Mouse (Mus musculus) spleen, postnatal 4 days (tissue): ENCODE measurements at regions not wholly inside any gene's neighbourhood (a gene's known extent, or its start where the extent isn't known, plus 50 kb on each side); places are given as distances from the start of the nearest gene placed in this dataset.

Source experiments
- DNase-seq, 2 experiments: peaks; one replicate each; pipeline ENCODE4 v3.0.0; 2022; ENCODE audit warnings: low spot score in 2 of 2

DNA sequence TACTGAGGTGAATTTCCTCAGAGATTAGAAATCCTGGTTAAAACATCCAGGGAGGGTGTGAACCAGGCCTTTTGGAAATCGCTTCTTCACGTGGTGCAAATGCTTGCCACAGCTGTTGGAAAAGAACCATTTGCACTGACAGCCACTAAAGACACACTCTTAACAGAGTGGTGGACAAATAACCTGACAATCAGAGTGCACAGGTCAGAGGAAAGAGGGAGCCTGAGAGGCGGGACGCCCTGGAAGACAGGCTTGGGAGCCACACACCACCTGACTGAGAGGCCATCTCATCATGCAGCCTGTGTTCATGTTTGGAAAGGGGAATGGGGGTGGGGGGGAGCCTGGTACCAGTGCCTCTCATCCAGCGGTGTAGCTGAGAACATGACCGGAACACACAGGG is 87.0 kb upstream of the Gm11983 start:
- DNase-seq: no peak

DNA sequence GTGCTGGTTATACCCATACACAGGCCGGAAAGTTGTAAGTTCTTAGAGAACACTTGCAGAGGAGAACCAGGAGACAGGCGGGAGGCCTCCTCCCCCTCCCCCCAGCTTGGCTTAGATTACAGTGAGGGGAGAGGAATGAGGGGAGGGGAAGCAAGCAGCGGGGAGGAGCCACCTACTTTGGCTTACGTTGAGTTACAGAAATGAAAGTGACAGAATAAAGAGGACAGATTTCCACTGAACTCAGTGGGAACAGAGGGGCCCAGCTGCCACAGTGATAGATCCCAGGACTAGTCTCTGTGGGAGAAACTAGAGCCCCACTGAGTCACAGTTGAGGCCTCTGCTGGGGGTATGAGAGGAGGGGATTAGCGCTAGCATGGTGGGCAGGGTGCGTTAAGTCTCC is 86.5 kb upstream of the Gm11983 start:
- no peak for DNase-seq

DNA sequence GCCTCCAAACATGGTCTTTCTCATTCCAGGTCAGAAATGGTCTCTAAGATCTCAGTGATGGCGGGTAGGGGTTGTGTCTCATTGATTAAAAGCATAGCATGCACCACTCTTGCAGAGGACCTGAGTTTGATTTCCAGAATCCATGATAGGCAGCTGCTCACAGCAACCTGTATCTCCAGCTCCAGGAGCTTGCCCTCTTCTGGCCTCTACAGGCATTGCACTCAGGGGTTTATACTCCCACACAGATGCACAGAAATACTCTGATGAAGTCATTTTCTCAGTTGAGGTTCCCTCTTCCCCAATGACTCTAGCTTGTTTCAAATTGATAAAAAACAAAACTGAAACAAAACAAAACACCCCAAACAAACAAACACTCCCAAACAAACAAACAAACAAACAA is 81.1 kb upstream of the Gm11983 start:
- DNase-seq: no peak

DNA sequence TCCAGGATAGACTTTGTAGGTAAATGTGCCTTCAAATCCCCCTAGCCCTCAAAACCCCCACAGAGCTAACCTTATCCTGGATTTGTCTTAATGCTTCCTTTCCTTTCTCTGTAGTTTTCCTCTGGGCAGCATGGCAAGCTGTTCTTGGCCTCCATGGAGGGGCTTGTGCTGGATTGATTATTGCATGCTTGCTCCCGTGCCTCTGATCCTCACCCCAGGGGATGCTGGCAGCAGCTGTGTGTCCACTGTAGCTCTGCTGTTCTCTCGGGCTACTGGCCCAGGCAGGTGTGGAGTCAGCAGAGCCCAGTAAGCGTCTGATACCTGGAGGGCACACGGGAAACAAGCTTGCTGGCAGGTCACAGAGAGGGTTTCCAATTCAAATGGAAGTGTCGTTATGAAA is 68.2 kb upstream of the Gm11983 start:
- DNase-seq: no peak

DNA sequence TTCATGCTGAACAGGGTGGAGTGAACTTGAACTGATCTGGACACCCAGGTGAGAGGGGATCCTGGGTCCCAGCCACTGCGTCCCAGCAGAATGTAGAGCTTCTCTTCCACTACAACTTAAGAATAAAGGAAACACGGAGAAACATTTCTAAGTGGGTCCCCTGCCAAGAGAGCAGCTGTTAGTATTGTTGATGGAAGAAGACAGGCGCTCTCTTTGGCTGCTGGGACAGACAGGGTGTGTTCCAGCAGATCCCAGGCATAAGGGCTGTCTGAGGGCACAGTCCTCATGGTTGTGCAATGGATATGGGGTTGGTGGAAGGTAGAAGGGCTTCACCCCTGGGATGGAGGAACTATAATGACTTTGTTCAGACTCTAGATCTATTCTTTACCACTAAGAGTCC is 65.5 kb upstream of the Gm11983 start:
- no peak for DNase-seq

DNA sequence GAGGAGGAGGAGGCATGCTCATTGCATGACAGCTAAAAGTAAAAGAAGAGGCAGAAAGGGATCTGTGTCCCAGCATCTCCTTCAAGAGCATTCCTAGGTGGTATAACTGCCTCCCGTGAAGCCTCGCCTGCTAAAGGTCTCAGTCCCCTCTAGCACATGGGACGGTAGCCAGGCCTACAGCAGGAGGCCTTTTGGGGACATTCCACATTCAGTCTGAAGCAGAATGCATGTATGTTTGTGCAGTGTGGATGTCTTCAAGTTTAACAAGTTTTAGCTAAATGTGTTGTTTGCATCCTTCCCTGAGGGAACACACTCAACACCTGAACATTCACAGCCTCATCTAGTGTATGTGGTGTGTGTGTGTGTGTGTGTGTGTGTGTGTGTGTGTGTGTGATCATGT is 64.8 kb upstream of the Gm11983 start:
- no peak for DNase-seq

DNA sequence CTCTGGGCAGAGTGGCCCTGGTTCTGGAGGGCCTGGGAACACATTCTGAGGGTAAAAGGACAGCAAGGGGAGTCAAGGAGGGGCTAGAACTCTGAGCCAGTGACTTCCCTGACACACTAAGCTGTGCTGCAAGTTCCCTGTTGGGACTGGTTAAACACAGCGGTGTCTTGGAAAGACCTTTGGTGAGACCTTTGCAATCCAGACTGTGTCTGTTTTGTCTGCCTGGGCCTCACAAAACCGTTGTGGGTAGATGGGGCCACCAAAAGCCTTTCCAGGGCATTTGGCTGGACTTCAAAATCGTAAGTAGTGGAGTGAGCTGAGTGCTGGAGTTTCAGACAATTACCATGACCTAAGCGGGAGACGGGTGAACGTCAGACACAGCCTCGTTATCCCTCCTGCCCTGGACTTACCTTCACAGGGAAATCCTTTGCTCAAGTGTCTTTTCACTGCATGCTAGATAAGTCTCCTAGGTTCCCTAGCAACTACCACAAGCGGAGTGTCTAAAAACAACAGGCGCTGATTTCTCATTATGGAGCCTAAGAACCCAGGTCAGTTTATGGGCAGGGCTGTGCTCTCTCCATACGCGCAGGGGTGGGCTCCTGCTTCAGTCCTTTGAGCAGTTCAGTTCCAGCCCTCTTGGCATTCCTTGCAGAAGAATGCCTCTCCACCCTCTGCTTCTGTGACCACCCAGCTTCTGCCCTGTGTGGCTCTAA is 63.5 kb upstream of the Gm11983 start:
- no peak for DNase-seq

DNA sequence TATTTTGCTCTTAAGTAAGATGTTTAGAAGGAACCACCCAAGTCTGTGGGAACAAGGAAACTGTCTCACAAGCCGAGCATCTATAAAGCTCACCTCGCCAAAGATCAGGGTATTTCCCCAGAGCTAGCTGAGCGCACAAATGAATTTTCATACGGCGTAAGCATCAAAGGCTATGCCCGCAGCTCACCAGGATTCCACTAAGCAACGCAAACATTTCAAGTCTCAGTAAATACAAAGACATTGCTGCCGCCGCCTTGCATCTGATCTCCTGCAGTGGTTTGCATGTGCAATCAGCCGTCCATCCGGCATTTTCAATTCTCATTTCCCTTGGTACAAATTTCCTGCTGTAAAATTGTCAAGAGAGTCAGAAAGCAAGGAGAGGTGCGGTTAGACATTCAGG is 62.9 kb upstream of the Gm11983 start:
- DNase-seq: no peak

DNA sequence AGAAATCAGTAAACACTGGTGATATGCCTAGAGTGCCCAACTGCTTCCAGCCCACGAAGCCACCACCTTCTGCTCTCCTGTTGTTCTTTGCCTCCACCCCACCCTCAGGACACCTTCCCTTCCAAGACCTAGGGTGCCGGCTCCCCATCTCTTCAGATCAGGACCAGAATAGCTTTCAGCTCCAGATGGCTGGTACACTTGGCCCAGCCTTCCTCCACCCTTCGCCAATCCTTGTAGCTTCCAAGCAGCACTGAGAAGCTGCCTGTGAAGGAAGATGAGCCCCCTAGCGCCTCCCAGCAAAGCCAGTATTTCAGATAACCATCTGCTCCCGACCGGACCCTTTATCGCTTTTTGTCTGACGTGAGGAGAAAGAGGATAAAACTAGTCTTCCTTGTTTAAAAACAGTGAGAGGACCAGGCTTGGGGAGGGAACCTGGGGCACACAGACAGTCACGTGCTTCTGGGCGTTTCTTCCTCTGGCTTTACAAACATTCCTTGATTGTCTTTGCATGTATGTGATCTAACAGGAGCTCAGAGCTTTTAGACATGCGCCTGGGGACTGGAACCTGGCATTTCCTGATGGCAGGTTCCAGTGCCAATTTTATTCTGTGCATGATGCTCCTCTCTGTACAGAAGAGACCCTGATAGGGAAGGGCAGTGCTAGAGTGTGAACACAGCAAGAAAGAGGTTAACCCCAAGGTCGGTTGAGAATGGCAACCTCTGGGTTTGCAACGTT is 62.0 kb upstream of the Gm11983 start:
- no peak for DNase-seq

DNA sequence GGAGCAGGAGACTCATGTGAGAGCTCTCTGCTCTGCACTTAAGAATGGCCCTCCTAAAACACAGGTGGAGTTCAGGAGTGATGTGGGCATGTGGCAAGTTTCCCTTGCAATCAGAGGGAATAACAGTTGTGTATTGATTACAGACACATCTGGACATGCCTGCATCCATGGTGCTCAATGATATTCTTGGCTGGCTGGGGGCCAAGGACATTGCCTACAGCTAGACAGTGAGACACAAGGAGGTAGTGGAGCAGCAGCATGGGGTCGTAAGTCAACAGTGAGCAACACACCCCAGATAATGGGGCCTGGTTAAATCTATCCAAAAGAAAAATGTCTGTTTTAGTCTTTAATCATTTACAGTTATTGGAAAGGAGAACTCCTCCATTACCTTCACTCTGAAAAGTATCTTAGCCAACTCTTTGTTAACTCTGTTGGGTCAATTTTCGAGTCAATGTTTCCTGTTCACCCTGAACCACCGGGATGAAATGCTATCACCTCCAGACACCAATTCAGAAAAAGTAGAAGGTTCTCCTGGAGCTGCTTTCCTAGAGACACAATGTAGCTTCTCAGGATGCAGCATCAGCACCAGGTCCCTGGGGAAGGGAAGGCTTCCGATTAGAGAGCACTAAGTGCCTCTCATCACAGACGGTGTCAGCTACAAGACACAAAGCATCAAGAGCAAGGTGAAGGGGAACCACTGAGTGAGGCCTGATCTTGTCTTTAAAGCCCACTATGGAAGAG is 61.1 kb upstream of the Gm11983 start:
- DNase-seq: no peak

DNA sequence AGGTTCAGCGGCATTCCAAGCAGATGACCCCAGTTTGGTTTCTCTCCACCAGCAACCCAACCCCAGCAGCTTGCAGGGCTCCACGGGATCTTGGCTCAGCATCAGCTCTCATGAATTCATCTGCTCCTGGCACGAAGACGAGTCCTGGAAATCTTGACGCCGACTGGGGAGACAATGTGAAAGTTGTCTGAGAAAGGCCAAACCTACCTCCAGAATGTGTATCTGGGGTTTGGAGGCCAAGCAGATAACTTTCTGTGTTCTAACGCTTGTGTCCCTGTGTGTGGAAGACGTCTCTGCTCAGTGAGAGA is 58.3 kb upstream of the Gm11983 start:
- DNase-seq: no peak

DNA sequence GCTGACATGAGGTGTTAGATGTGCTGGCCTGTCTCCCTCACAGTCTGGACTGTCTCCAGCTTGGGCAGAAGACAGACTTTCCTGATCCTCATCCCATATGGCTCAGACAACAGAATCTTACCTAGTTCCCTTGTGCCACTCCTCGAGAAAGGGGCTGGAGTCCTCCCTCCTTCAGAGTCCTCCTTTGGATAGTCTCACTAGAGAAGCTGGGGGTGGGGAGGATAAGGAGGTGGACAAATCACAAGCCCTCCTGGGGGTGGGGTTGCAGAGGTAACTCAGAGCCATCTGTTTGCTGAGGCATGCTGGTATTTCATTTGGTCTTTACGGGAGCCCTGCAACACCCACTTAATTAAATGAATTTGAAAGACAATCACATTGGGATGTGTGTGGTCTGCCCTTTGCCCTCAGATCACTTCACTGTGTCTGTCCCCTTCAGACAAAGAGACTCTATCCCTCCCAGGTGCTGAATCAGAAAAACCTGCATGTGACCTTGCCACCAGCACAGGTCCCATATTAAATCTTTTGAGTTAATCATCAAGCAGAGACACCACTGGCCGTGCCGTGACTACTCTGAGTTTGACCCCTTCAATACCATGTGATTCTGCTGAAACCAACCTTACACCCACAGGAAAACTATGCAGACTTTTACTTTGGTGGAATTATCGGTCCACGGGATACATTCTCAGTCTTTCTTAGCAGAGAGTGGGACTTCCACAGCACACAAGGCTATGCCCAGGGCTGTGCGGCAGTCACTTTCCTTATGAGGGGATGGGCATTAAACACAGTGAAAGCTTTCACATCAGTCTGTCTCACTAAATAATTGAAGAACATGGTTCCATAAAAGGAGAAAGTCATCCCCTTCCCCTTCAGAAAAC is 57.7 kb upstream of the Gm11983 start:
- DNase-seq: no peak

DNA sequence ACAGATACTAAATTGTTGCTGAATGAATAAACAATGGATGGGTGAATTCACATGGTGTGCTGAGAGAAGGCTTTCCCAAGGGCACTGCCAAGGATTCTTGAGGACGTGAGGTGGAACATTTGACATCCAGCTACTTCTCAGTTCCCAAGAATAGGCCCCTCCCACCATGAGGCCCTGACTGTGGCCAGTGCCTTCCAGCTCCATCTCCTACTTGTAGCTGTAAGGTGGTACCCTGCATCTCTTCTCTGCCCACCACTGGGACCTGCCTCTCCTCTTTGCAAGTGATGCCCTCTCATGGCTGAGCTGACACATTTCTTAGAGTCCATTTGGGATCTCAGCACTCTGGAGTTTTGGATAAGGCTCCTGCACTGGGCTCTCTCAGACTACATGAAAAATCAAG is 56.3 kb upstream of the Gm11983 start:
- DNase-seq: no peak

DNA sequence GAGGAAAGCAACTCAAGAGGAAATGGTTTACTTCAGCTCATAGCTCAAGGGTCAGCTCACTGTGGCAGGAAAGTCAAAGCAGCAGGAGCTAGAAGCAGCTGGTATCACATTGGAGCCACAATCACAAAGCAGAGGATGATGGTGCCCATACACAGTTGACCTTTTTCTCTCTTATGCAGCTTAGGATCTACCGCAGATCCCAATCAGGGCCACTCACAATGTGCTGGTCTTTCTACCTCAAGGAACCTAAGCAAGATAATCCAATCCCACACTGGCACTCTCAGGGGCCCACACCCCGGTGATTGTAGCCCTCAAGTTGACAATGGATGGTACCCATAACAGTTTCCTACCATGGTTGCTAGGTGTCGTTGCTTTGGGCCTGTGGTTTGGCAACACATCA is 55.6 kb upstream of the Gm11983 start:
- DNase-seq: no peak

DNA sequence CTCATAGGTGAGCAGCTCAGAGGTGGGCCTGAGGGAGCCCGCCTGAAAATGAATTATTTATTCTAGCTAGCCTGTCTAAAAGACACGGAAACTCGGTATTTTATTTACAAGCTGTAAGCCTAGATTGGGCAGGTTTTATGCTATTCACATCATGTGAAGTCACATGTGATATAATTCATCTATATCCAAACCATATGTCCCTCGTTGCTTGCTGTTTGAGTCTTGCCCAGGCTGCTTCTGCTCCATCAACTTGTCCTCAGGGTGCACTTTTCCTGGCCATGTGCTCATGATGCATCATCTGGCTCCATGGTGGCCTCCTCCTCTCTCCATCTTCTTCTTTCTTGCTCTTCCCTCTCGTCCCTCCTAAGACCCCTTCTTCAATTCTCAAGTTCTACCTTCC is 53.0 kb upstream of the Gm11983 start:
- no peak for DNase-seq

DNA sequence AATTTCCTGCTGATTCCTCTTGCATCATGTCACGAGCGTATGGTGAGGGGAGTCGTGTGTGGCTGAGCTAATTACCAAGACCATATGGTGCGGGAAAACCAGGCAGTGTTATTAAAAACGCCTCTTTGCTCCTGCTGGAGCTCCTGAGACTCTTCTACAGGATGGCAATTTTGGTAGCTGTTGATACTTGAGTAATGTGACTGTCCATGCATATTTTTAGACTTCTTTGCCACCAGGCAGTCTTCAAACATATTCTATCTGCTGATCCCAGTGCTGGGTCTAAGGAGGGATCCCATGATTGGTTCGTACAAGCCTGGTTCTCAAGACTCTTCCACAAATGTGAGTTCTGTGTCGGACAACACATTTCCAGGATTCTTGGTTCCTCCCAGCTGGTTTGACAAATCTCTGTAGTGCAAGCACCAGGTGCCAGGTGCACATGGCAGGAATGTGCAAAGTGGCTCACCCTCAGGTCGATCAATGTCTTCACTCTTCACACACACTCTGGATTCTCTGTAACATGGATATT is 52.3 kb upstream of the Gm11983 start:
- peak in 1 of 2 experiments; percentile 25 for DNase-seq

DNA sequence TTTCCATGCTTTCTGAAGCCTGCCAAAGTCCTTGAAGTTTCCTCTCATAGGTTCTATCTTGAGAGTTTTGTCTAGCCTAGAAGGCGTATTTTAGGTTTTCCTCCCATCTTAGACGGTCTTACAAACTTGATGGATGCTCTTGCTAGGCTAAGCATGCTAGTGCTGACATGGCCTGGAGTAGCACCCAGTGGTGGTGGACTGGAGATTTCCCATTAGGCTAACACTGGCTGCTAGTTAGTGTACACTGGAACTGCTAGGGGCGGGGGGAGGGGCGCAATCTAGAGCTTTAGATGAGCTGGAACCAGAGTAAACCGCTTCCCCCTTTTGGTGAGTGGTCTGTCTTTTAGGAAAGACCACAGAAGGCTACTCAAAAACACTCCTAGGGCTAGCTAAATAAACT is 51.7 kb upstream of the Gm11983 start:
- peak in 1 of 2 experiments; percentile 26 for DNase-seq
